Mouse (Mus musculus) kidney, adult 2 months (tissue): ENCODE measurements around the gene Gm42372.

Experiments
- CTCF ChIP-seq: fragments of 200-500 bp; conservative IDR thresholded peaks from 2 replicates; pipeline ENCODE4 v1.5.1; 2011; ENCODE audit warnings: low read depth, mild to moderate bottlenecking, control low read depth, low read length, moderate library complexity, mixed read lengths; ENCODE audit not compliant: insufficient read depth, insufficient read length
- POLR2A ChIP-seq: fragments of 200-500 bp; IDR thresholded peaks from one replicate; pipeline ENCODE4 v1.6.1; 2011; ENCODE audit warnings: low read depth, low read length, control low read depth

DNA sequence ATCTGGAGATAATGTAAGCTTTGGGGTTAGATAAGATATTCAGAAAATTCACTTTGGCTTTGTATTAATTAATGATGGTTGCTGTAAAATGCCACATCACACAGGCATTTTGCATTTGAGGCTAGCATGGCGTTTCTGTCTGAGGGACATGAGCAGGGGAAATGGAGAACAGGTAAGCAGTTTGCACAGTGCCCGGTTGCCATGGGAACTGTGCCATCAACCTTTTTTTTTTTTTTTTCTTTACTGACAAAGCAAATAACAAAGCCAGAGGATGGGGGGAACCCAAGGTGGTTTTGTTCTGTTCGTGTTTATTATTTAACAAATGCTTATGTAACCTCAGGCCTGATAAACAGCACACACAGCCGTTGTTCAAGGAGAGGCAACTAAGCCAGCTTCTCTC lies 40.0 kb upstream of the Gm42372 start:
- TF ChIP-seq POLR2A, result no peak
- no peak for TF ChIP-seq CTCF
